Mouse (Mus musculus) heart, embryonic 11.5 days (tissue): ENCODE data around the gene Gimap8. TPM values are rescaled to one million over a fixed set of nuclear protein-coding genes. Genes with fewer than 3 reads are reported as not detected.

ENCODE experiments used
- ATAC-seq: fragments of 200-750 bp; cut with Nextera tagmentation; replicated peaks from 2 replicates; pipeline ENCODE4 v1.8.0; 2017; ENCODE audit warnings: moderate library complexity; ENCODE audit not compliant: insufficient number of reproducible peaks, low FRiP score, low TSS enrichment
- H3K27ac ChIP-seq: fragments of 300-500 bp; sonication (generic); 2 replicates; pipeline ENCODE4 v1.5.1; 2014; ENCODE audit warnings: mild to moderate bottlenecking, low read depth, low read length
- H3K27me3 ChIP-seq: fragments of 300-500 bp; sonication (generic); 2 replicates; pipeline ENCODE4 v1.6.1; 2014; ENCODE audit warnings: mild to moderate bottlenecking, low read length, mixed read lengths; ENCODE audit not compliant: control insufficient read depth, insufficient read depth
- H3K36me3 ChIP-seq: fragments of 300-500 bp; sonication (generic); 2 replicates; pipeline ENCODE4 v1.6.1; 2014; ENCODE audit warnings: mild to moderate bottlenecking, low read length, moderate library complexity, mixed read lengths; ENCODE audit not compliant: control insufficient read depth, insufficient read depth
- H3K4me1 ChIP-seq: fragments of 300-500 bp; sonication (generic); 2 replicates; pipeline ENCODE4 v1.6.1; 2014; ENCODE audit warnings: low read length; ENCODE audit not compliant: control insufficient read depth, insufficient read depth
- H3K4me2 ChIP-seq: fragments of 300-500 bp; sonication (generic); 2 replicates; pipeline ENCODE4 v1.6.1; 2014; ENCODE audit warnings: mild to moderate bottlenecking, moderate library complexity
- H3K4me3 ChIP-seq: fragments of 300-500 bp; sonication (generic); 2 replicates; pipeline ENCODE4 v1.5.1; 2014; ENCODE audit warnings: low read depth, low read length
- H3K9ac ChIP-seq: fragments of 300-500 bp; sonication (generic); 2 replicates; pipeline ENCODE4 v1.6.1; 2014; ENCODE audit warnings: mild to moderate bottlenecking, low read depth, low read length, moderate library complexity
- H3K9me3 ChIP-seq: fragments of 300-500 bp; sonication (generic); replicated peaks from 2 replicates; pipeline ENCODE4 v1.6.1; 2016; ENCODE audit warnings: low read length; ENCODE audit not compliant: control insufficient read depth
- WGBS: fragments of 180-500 bp; shearing (Covaris S2); extraction: QIAGEN DNeasy Blood & Tissue Kit; methylation state at CpG from one replicate; pipeline ENCODE4 v1.1.7; 2014; ENCODE audit not compliant: insufficient replicate concordance; 5-methylcytosine and 5-hydroxymethylcytosine counted together
- polyA plus RNA-seq: library from polyadenylated mRNA; unstranded; fragments of >200 nt; fragmentation: Nextera tagmentation; extraction: Ambion mirVana; gene quantifications from 2 replicates; pipeline ENCODE4 v1.2.1, GENCODE M21; 2014

Gimap8 gene
- polyA plus RNA-seq, 1 experiment from 2014 or later: 0.26 TPM

GRCm38 (mm10) chr6:48628808-48629660 lies 18.0 kb upstream of the Gimap8 start:
- H3K4me1 ChIP-seq: peaks cover 21% of the 10 kb centered on the region
- H3K9ac ChIP-seq: peak overlapping the region; percentile 65
- H3K27me3 ChIP-seq: peaks cover 32% of the 10 kb centered on the region
- H3K27ac ChIP-seq: no peak overlapping the region
- H3K4me2 ChIP-seq: peak overlapping the region; percentile 89
- 5% methylated on average over 54 of the region's 54 CpGs for WGBS
- ATAC-seq: 0 out of 2 replicates have a peak, but pooled peaks have one; percentile 16
- peak overlapping the region; percentile 37 for H3K4me3 ChIP-seq
- H3K9me3 ChIP-seq: no peaks in the 10 kb centered on the region
- H3K36me3 ChIP-seq: no peaks in the 10 kb centered on the region

GRCm38 (mm10) chr6:48629661-48630034 lies 17.4 kb upstream of the Gimap8 start:
- Histone ChIP-seq H3K9me3 (no peaks in the 10 kb centered on the region), H3K27me3 (peaks cover 32% of the 10 kb centered on the region), H3K27ac (no peak overlapping the region), H3K36me3 (no peaks in the 10 kb centered on the region), H3K4me3 (peak overlapping the region; percentile 37), H3K4me2 (peak overlapping the region; percentile 89), H3K4me1 (peaks cover 21% of the 10 kb centered on the region), H3K9ac (peak overlapping the region; percentile 65)
- ATAC-seq: 0 out of 2 replicates have a peak, but pooled peaks have one; percentile 33
- WGBS: 14% methylated on average over 13 of the region's 13 CpGs

GRCm38 (mm10) chr6:48630831-48631230 lies 16.2 kb upstream of the Gimap8 start:
- Histone ChIP-seq H3K27me3 (peaks cover 27% of the 10 kb centered on the region), H3K36me3 (no peaks in the 10 kb centered on the region), H3K4me3 (no peak overlapping the region), H3K27ac (no peak overlapping the region), H3K9me3 (no peaks in the 10 kb centered on the region), H3K4me2 (no peak overlapping the region), H3K9ac (no peak overlapping the region), H3K4me1 (peaks cover 21% of the 10 kb centered on the region)
- 78% methylated on average over 8 of the region's 8 CpGs for WGBS
- no peak for ATAC-seq

GRCm38 (mm10) chr6:48635105-48635504 lies 11.9 kb upstream of the Gimap8 start:
- no peak overlapping the region for H3K4me3 ChIP-seq
- H3K27ac ChIP-seq: no peak overlapping the region
- H3K4me1 ChIP-seq: peaks cover 3% of the 10 kb centered on the region; the same call in 1 of the 2 replicates
- ATAC-seq: no peak
- 75% methylated on average over 2 of the region's 2 CpGs for WGBS
- no peak overlapping the region for H3K4me2 ChIP-seq
- H3K36me3 ChIP-seq: no peaks in the 10 kb centered on the region
- no peaks in the 10 kb centered on the region; the same call in 1 of the 2 replicates for H3K27me3 ChIP-seq
- H3K9ac ChIP-seq: no peak overlapping the region
- H3K9me3 ChIP-seq: no peaks in the 10 kb centered on the region

- Histone ChIP-seq H3K9me3 (no peaks in the 10 kb centered on the region), H3K27ac (no peak overlapping the region), H3K9ac (no peak overlapping the region), H3K4me1 (peaks cover 3% of the 10 kb centered on the region; the same call in 1 of the 2 replicates), H3K4me3 (no peak overlapping the region), H3K4me2 (0 out of 2 replicates have a peak overlapping the region, but pooled peaks have one; percentile 7), H3K36me3 (no peaks in the 10 kb centered on the region), H3K27me3 (no peaks in the 10 kb centered on the region)
- no peak for ATAC-seq
- WGBS: 37% methylated on average over 6 of the region's 6 CpGs
These were observed 10.5 kb upstream of the Gimap8 start for GRCm38 (mm10) chr6:48636515-48636914.

- no peak for ATAC-seq
- Histone ChIP-seq H3K4me2 (no peak overlapping the region), H3K27ac (no peak overlapping the region), H3K4me3 (no peak overlapping the region), H3K27me3 (no peaks in the 10 kb centered on the region), H3K4me1 (peaks cover 3% of the 10 kb centered on the region; the same call in 1 of the 2 replicates), H3K9me3 (no peaks in the 10 kb centered on the region), H3K36me3 (no peaks in the 10 kb centered on the region), H3K9ac (no peak overlapping the region)
- 66% methylated on average over 6 of the region's 6 CpGs for WGBS
These were observed 9.1 kb upstream of the Gimap8 start for GRCm38 (mm10) chr6:48637811-48638500.

- H3K36me3 ChIP-seq: no peaks in the 10 kb centered on the region
- no peak overlapping the region for H3K27ac ChIP-seq
- peaks cover 3% of the 10 kb centered on the region; the same call in 1 of the 2 replicates for H3K4me1 ChIP-seq
- 65% methylated on average over 2 of the region's 2 CpGs for WGBS
- no peak overlapping the region for H3K9ac ChIP-seq
- no peaks in the 10 kb centered on the region for H3K27me3 ChIP-seq
- no peak for ATAC-seq
- H3K9me3 ChIP-seq: no peaks in the 10 kb centered on the region
- H3K4me2 ChIP-seq: no peak overlapping the region
- no peak overlapping the region for H3K4me3 ChIP-seq
These were observed 8.5 kb upstream of the Gimap8 start for GRCm38 (mm10) chr6:48638553-48638952.

- H3K4me1 ChIP-seq: peaks cover 3% of the 10 kb centered on the region; the same call in 1 of the 2 replicates
- H3K36me3 ChIP-seq: no peaks in the 10 kb centered on the region
- no peak overlapping the region for H3K27ac ChIP-seq
- no peaks in the 10 kb centered on the region for H3K9me3 ChIP-seq
- ATAC-seq: no peak
- no peak overlapping the region for H3K4me2 ChIP-seq
- no peaks in the 10 kb centered on the region for H3K27me3 ChIP-seq
- H3K9ac ChIP-seq: no peak overlapping the region
- H3K4me3 ChIP-seq: no peak overlapping the region
- 65% methylated on average over 6 of the region's 6 CpGs for WGBS
These were observed 5.6 kb upstream of the Gimap8 start for GRCm38 (mm10) chr6:48641391-48641790.
